Mouse (Mus musculus) bone marrow macrophage, adult 2 months (primary cell): ENCODE results near the gene Kras. TPM values are rescaled to one million over a fixed set of nuclear protein-coding genes. Genes with fewer than 3 reads are reported as not detected.
A peak's percentile ranks its signal among the peaks of the same experiment; 100 is the strongest.

Experiments used
- H3K27ac ChIP-seq: 2 replicates; pipeline ENCODE4 v1.5.1; 2012; ENCODE audit warnings: low read depth, low read length; ENCODE audit not compliant: insufficient read depth
- H3K4me1 ChIP-seq: 2 replicates; pipeline ENCODE4 v1.6.1; 2012; ENCODE audit warnings: low read length; ENCODE audit not compliant: control insufficient read depth, insufficient read depth
- H3K4me3 ChIP-seq: 2 replicates; pipeline ENCODE4 v1.5.1; 2012; ENCODE audit warnings: mild to moderate bottlenecking, low read length, moderate library complexity; ENCODE audit not compliant: insufficient read depth
- CTCF ChIP-seq: IDR thresholded peaks from 2 replicates; pipeline ENCODE4 v1.5.1; 2012; ENCODE audit warnings: low read depth, mild to moderate bottlenecking, low read length, moderate library complexity
- POLR2A ChIP-seq: IDR thresholded peaks from 2 replicates; pipeline ENCODE4 v1.6.1; 2012; ENCODE audit warnings: mild to moderate bottlenecking, low read depth, low read length, borderline replicate concordance
- polyA plus RNA-seq: library from polyadenylated mRNA; stranded (reverse); fragments of >200 nt; gene quantifications from 2 replicates; pipeline ENCODE4 v1.2.4, GENCODE M21; 2012; ENCODE audit not compliant: missing spikeins, insufficient read depth, insufficient read length

Kras gene
- 33.9 and 36.6 TPM in 2 replicates for polyA plus RNA-seq

DNA sequence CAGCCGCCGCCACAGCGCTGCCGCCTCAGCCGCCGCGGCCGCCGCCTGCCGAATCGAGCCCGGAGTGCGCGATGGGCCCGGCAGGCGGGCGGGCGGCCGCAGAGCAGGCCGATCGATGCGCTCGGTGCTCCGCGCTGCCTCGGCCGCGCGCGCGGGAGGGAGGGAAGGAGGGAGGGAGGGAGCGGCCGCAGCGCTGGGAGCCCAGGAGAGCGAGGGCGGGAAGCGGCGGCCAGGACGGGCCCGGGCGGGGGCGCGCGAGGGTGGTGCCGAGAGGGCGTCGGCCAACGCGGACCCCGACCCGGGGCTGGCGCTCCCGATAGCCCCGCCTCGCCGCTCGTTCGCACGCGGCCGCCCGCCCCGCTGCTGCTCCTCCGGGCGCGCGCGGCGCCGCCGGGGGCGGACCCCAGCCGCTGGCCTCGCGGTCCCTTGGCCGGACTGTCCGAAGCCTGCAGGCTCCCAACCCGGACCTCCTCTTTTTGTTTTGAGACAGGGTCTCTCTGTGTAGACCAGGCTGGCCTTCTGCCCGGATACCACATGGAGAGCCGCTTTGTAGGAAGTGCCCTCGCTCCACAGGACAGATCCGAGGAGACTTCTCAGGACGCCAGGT, at the start of gene Kras:
Gene Kras, minus strand, starts transcription at position 55 of the 607 bp plus-strand sequence.
- Histone ChIP-seq H3K27ac (no peak within 1 kb of the TSS), H3K4me1 (peaks cover 6% of the 10 kb centered on the region; the same call in 1 of the 2 replicates), H3K4me3 (peak within 1 kb of the TSS; percentile 94)
- TF ChIP-seq CTCF (no peak), POLR2A (no peak)

DNA sequence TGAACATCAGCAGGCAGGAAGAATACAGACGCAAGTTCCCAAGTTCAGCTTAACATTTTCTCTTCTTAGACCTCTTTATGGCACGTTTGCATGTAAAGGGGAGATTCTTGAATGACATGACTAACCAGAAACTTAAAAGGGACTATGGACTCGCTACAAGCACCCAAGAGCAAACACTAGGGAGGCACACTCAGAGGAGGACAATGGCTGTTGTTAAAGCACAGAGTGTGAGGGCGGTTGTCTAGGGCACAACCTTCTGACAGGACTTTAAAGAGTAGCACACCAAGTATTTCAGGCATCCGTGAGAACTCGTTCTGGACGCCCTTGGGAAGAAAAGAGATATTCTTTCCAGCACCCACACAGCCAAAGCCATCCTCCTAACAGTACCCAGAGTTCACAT, 47.6 kb upstream of the Kras start:
- H3K4me1 ChIP-seq: peaks cover 15% of the 10 kb centered on the region
- no peak for TF ChIP-seq CTCF
- TF ChIP-seq POLR2A: no peak
- H3K4me3 ChIP-seq: no peak overlapping the region
- no peak overlapping the region for H3K27ac ChIP-seq

DNA sequence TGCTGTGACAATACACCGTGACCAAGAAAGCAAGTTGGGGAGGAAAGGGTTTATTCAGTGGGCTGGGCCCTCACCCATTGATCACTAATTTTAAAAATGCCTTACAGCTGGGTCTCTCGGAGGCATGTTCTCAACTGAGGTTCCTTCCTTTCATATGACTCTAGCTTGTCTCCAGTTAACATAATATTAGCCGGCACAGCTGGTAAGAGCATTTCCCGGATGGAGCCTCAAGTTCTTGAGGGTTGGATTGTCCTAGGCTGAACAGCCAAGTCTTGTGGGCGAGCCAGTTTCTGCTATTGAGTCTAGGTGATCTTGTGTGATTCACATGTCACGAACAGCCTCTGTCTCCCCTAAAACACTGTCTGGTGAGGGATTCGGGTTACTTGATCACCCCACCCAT, 46.9 kb upstream of the Kras start:
- Histone ChIP-seq H3K4me1 (peaks cover 8% of the 10 kb centered on the region), H3K27ac (no peak overlapping the region), H3K4me3 (no peak overlapping the region)
- no peak for TF ChIP-seq POLR2A

DNA sequence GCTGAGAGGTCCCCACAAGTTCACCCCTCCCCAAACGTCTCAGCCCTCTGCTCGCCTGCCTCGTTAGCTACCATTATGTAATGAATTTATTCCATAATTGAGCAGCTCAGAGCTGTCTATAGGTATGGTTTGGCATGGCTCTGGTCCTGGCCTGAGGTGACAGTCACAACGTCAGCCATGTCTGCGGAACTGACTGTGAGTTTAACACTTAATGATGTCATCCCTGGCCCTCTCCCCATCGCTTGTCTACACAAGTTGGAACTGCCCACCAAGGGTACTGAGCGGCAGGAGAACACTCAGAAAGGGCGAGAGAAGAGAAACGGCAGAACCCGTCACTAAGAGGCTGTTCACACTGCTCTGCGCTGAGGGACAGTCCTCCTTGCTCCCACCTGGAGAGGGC, 45.1 kb upstream of the Kras start:
- H3K4me1 ChIP-seq: peaks cover 7% of the 10 kb centered on the region
- TF ChIP-seq POLR2A (no peak), CTCF (no peak)
- H3K4me3 ChIP-seq: no peak overlapping the region
- H3K27ac ChIP-seq: no peak overlapping the region

DNA sequence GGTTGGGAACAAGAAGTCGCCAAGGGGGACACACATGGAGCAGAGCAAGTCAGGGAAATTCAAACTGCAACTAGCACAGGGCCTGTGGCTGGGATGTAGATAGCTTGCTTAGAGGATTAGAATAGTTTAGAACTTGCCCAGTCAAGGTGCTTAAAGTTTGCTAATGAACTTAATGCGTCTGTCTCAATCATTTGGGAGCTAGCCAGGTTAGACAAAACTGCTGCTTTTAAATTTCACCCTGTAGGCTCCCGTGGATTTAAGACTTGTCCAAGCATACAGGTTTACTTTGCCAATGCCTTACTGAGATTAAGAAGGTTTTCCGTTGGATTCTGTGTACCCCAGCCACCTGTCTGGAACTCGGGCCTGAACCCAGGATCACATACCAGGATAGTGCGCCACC, 43.1 kb upstream of the Kras start:
- TF ChIP-seq CTCF (no peak), POLR2A (no peak)
- no peak overlapping the region for H3K4me3 ChIP-seq
- H3K27ac ChIP-seq: no peak overlapping the region
- peaks cover 12% of the 10 kb centered on the region for H3K4me1 ChIP-seq

DNA sequence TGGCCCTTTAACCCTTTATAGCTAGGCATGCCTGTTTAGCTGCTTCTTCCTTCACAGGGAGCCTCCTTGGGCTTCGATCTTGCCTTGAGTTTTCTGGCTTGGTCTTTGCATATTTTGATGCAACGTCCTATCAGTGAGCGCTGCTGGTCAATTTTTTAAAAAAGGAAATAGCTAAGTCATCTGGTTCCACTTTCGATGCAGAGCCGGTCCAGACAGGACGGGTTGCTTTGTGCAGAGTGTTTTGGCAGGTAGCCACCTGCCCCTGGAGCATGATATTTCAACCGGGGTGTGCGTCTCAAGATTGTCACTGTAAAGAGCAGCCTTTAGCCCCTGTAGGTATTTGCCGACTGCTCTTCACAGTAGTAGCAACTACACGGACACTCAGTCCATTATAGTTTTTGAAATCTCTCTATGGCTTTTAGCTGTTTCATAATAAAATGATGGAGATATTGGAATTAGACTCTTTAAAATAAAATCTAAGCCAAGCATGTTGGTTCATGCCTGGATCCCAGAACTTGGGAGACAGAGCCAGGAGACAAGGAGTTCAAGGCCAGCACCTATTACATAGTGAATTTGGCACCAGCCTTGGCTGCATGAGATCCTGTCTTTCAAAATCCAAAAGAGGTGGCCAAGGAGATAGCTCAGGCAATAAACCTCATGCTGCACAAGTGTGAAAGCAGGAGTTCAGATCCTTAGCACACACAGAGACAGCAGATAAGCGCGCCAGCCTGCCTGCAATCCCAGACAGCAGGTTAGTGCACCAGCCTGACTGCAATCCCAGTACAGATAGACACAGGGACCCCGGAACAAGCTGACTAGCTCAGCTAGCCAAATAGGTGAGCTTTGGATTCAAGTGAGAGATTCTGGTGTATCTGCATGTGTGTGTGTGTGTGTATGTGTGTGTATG, 41.6 kb upstream of the Kras start:
- TF ChIP-seq CTCF: no peak
- no peak for TF ChIP-seq POLR2A
- peak overlapping the region; percentile 6; the same call in 1 of the 2 replicates for H3K4me3 ChIP-seq
- peaks cover 12% of the 10 kb centered on the region for H3K4me1 ChIP-seq
- no peak overlapping the region for H3K27ac ChIP-seq

DNA sequence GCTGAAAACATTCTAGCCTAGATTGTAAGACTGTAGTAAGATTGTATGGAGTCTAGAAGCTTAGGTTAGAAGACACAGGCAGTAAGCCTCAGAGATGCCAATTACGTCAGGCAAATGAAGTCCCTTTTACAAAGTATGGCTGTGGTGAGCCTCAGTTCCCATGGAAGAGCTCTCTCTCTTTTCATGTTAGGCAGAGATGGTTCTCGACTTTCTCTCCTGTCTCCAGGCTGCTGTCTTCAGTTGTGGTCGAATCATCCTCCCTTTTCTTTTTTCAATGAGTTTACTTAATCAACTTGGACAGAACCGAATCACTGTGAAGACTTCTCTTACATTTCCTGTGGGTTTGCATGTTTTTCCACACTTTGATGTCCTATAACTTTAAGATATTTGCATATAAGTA, 35.6 kb upstream of the Kras start:
- no peak overlapping the region for H3K27ac ChIP-seq
- peaks cover 7% of the 10 kb centered on the region; the same call in 1 of the 2 replicates for H3K4me1 ChIP-seq
- TF ChIP-seq CTCF (no peak), POLR2A (no peak)
- no peak overlapping the region for H3K4me3 ChIP-seq

DNA sequence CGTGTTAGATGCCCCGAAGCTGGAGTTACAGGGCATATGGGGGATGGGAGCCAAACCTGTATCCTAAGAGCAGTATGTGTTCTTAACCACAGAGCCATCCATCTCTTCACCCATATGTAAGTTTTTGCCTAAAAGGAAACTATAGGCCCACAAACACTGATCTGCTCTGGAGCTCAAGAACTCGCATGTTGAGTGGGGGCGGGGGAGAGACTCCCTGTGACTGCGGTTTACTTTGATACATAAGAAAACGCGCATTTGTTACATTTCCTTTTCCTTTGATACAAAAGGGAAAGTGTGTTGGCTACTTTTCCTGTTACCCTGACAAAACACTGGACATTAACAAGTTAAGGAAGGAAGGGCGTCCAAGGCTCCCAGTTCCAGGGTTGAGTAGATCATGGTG, 34.2 kb upstream of the Kras start:
- Histone ChIP-seq H3K27ac (no peak overlapping the region), H3K4me1 (peaks cover 2% of the 10 kb centered on the region; the same call in 1 of the 2 replicates), H3K4me3 (no peak overlapping the region)
- TF ChIP-seq POLR2A (no peak), CTCF (no peak)

DNA sequence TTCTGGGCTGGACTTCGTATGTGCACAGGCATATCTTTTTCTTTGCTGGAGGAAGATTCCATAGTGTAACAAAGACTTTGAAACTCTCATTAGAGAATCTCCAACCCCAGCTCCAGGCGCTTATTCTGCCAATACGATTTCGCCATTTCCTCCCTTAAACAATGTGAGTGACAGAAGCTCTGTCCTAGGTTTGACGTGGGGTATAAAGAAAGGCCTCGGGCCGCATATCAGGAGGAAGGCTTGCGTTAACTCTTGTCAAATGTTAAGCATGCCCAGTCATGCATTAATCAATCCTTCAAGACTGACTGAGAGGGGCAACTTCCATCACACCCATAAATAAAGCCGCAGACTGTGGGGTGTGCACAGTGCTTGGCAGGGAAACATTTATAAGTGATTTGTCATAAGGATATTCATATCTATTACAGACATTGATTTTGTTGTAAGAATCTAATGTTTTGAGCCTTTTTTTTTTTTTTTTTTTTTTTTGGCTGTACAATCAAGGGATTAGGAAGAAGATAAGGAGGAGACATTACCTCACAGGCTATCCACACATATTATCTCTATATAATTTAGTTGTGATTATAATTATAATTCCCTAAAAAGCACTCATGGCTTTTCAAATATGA, 27.2 kb upstream of the Kras start:
- TF ChIP-seq POLR2A (no peak), CTCF (no peak)
- H3K4me1 ChIP-seq: peaks cover 22% of the 10 kb centered on the region
- peak overlapping the region; percentile 20; the same call in 1 of the 2 replicates for H3K4me3 ChIP-seq
- H3K27ac ChIP-seq: peak overlapping the region; percentile 46
